Mouse (Mus musculus): ENCODE measurements around the gene Tob2. TPM values are rescaled to one million over a fixed set of nuclear protein-coding genes. Genes with fewer than 3 reads are reported as not detected.

Gene Tob2
- total and polyA plus RNA-seq, 3 experiments = 5.6 to 25.3 (median 22.0) TPM

DNA sequence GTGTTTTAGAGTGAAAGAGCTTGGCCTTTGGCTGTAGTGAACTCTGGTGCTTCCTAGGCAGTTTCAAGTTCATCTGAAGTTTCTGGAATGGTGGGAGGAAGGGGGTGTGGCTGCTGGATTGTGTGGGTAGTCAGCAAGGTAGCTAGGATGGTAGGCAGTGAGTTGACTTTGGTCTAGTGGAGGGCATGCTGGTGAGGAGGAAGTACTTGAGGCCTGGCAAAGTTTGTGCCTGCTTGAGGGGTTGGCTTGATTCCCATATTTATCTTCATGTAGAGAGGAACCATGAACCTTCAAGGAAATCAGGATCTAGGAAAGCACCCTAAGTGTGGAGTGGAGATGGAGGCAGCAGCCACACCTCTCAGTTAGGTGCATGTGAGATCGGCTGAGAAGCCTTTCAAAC is 35.4 kb upstream of the Tob2 start:
- Histone ChIP-seq H3K9ac (ENCODE audit: insufficient read depth, low read depth) (no peak overlapping the region), H3K27ac (ENCODE audit: insufficient read depth, low read depth) (no peak overlapping the region; the same call in 1 of the 2 replicates), H3K9me3 (replicated peaks; ENCODE audit: low read length) (no peaks in the 10 kb centered on the region), H3K27me3 (replicated peaks) (no peaks in the 10 kb centered on the region), H3K4me2 (ENCODE audit: insufficient read depth, low read depth, poor library complexity, severe bottlenecking) (no peak overlapping the region), H3K4me3 (replicated peaks in 1 of 3; ENCODE audit: low read depth in 2 of 3, low read length in 2 of 3, poor library complexity in 1 of 3) (no peak overlapping the region), H3K79me2 (replicated peaks; ENCODE audit: control insufficient read depth, extremely low read depth, insufficient read depth, poor library complexity, severe bottlenecking) (no peaks in the 10 kb centered on the region), H3K36me3 (replicated peaks in 1 of 2; ENCODE audit: control insufficient read depth in 1 of 2, insufficient read depth in 1 of 2, low read length in 1 of 2) (peaks cover 66 to 90% of the 10 kb centered on the region in 2 experiments), H3K4me1 (ENCODE audit: control insufficient read depth in 1 of 2, insufficient read depth in 2 of 2) (peaks cover 0 to 21% of the 10 kb centered on the region in 2 experiments; a peak in 2 of 4 replicates)
- DNase-seq (ENCODE audit: extremely low read depth) = no peak
- TF ChIP-seq CHD1 (IDR thresholded peaks at IDR 0.05; ENCODE audit: low read depth, low read length) = no peak
- no peak for TF ChIP-seq ZKSCAN1 (IDR thresholded peaks at IDR 0.05; ENCODE audit: borderline replicate concordance, low read depth, low read length)
- TF ChIP-seq RCOR1 (conservative IDR thresholded peaks at IDR 0.05; ENCODE audit: low read depth, low read length) = no peak
- no peak for TF ChIP-seq TBP (conservative IDR thresholded peaks at IDR 0.05; ENCODE audit: low read depth, low read length)
- no peak for TF ChIP-seq POLR2AphosphoS2 (IDR thresholded peaks at IDR 0.05; ENCODE audit: low read depth, low read length)
- TF ChIP-seq KAT2A (IDR thresholded peaks at IDR 0.05; ENCODE audit: insufficient replicate concordance, low read length) = no peak
- TF ChIP-seq USF2 (conservative IDR thresholded peaks at IDR 0.05; ENCODE audit: low read depth, low read length) = no peak
- TF ChIP-seq PAX5 (IDR thresholded peaks at IDR 0.05; ENCODE audit: low read length) = no peak
- TF ChIP-seq JUND (conservative IDR thresholded peaks at IDR 0.05; ENCODE audit: low read depth, low read length) = no peak
- no peak for TF ChIP-seq BHLHE40 (IDR thresholded peaks at IDR 0.05; ENCODE audit: low read depth, low read length)
- TF ChIP-seq RAD21 (IDR thresholded peaks at IDR 0.05; ENCODE audit: low read depth, low read length) = no peak
- TF ChIP-seq POLR2A (IDR thresholded peaks at IDR 0.05; ENCODE audit: low read depth, low read length) = no peak
- no peak for TF ChIP-seq GABPA (IDR thresholded peaks at IDR 0.05; ENCODE audit: insufficient replicate concordance, low read depth, low read length)
- TF ChIP-seq SMC3 (IDR thresholded peaks at IDR 0.05; ENCODE audit: low read depth, low read length) = no peak
- TF ChIP-seq MYC (IDR thresholded peaks at IDR 0.05; ENCODE audit: low read depth, low read length) = no peak
- no peak for TF ChIP-seq HCFC1 (IDR thresholded peaks at IDR 0.05; ENCODE audit: low read depth, low read length)
- no peak for TF ChIP-seq MAX (IDR thresholded peaks at IDR 0.05; ENCODE audit: low read length)
- in situ Hi-C loops (cut with MboI; ENCODE audit: low pct_ligation_motif_present, low pct_unique_long_range_greater_than_20kb, low sequenced_read_pairs) (no loop called here), dilution Hi-C loops (cut with MboI; ENCODE audit: extremely low pct_ligation_motif_present, extremely low pct_unique_long_range_greater_than_20kb, low sequenced_read_pairs) (no loop called here)

DNA sequence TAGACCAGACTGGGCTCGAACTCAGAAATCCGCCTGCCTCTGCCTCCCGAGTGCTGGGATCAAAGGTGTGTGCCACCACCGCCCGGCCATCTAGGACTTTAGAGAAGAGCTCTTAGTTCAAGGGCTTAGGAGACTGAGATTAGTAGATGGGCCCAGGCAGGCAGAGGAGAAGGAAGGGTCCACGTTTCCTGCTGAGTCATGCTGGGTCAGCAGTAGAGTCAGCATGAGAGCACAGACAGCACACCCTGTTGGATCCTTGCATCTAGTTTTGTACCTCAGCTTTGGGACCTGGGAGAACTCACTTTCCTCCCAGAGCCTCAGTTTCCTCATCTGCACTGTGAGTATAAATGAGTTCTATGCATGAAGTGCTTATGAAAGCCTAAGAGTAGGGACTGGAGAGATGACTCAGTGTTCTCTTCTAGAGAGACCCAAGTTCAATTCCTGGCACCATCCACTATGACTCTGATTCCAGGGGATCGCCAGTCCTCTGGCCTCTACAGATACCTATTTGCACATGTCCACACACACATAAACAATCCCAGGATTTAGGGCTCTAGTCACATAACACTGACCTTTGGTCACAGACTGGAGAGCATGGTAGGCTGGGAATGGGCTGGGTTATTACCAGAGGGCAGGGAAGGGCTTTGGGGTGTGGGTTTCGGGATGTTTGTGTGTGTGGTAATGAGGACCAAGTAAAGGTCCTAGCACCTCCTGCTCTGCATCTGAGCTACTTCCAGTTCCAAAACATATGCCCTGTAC is 33.4 kb upstream of the Tob2 start:
- no peaks in the 10 kb centered on the region for H3K79me2 ChIP-seq (replicated peaks; ENCODE audit: control insufficient read depth, extremely low read depth, insufficient read depth, poor library complexity, severe bottlenecking)
- dilution Hi-C loops (cut with MboI; ENCODE audit: extremely low pct_ligation_motif_present, extremely low pct_unique_long_range_greater_than_20kb, low sequenced_read_pairs) (no loop called here), in situ Hi-C loops (cut with MboI; ENCODE audit: low pct_ligation_motif_present, low pct_unique_long_range_greater_than_20kb, low sequenced_read_pairs) (no loop called here)
- H3K9me3 ChIP-seq (replicated peaks; ENCODE audit: low read length) = no peaks in the 10 kb centered on the region
- H3K27ac ChIP-seq (ENCODE audit: insufficient read depth, low read depth) = no peak overlapping the region
- no peak for TF ChIP-seq TBP (conservative IDR thresholded peaks at IDR 0.05; ENCODE audit: low read depth, low read length)
- TF ChIP-seq MAFK (IDR thresholded peaks at IDR 0.05; ENCODE audit: insufficient replicate concordance, low read length) = peak; percentile 58; the same call in 1 of the 2 replicates
- H3K27me3 ChIP-seq (replicated peaks) = no peaks in the 10 kb centered on the region
- no peak overlapping the region for H3K4me2 ChIP-seq (ENCODE audit: insufficient read depth, low read depth, poor library complexity, severe bottlenecking)
- H3K36me3 ChIP-seq (replicated peaks in 1 of 2; ENCODE audit: control insufficient read depth in 1 of 2, insufficient read depth in 1 of 2, low read length in 1 of 2) = peaks cover 55 to 87% of the 10 kb centered on the region in 2 experiments
- peaks cover 0 to 21% of the 10 kb centered on the region in 2 experiments; a peak in 2 of 4 replicates for H3K4me1 ChIP-seq (ENCODE audit: control insufficient read depth in 1 of 2, insufficient read depth in 2 of 2)
- no peak for DNase-seq (ENCODE audit: extremely low read depth)
- H3K4me3 ChIP-seq (replicated peaks in 1 of 3; ENCODE audit: low read depth in 2 of 3, low read length in 2 of 3, poor library complexity in 1 of 3) = no peak overlapping the region
- no peak overlapping the region for H3K9ac ChIP-seq (ENCODE audit: insufficient read depth, low read depth)

Measured in CH12.LX (cell line).